Mouse (Mus musculus): ENCODE data around the gene Hnrnph1. TPM values are rescaled to one million over a fixed set of nuclear protein-coding genes. Genes with fewer than 3 reads are reported as not detected.

The Hnrnph1 gene
- polyA plus RNA-seq, 1 experiment from 2014 or later: 294 TPM

GRCm38 (mm10) chr11:50375421-50375820 is 1.4 kb upstream of the Hnrnph1 start:
- H3K4me1 ChIP-seq (replicated peaks; ENCODE audit: insufficient read depth, low read length): 0 out of 2 replicates have a peak, but pooled peaks cover 7% of the 10 kb centered on the region
- H3K9ac ChIP-seq (ENCODE audit: low read depth, low read length): no peak overlapping the region
- no peak overlapping the region for H3K27ac ChIP-seq
- H3K4me2 ChIP-seq (ENCODE audit: low read length): no peak overlapping the region
- H3K27me3 ChIP-seq (ENCODE audit: insufficient read depth, low read length): no peaks in the 10 kb centered on the region
- 88% methylated on average over 5 of the region's 5 CpGs for WGBS
- ATAC-seq (replicated peaks; ENCODE audit: low FRiP score, low read depth): no peak
- no peak for TF ChIP-seq CTCF (IDR thresholded peaks at IDR 0.05; ENCODE audit: low read depth)
- no peaks in the 10 kb centered on the region for H3K9me3 ChIP-seq (replicated peaks; ENCODE audit: low read length)
- H3K36me3 ChIP-seq (ENCODE audit: insufficient read depth, low read length): peaks cover 4% of the 10 kb centered on the region; the same call in 1 of the 2 replicates
- H3K4me3 ChIP-seq (replicated peaks; ENCODE audit: low read depth, low read length): no peak overlapping the region
- no peak for DNase-seq (ENCODE audit: low spot score)

GRCm38 (mm10) chr11:50376156-50376790 is 517 bp upstream of the Hnrnph1 start:
- Histone ChIP-seq H3K27me3 (ENCODE audit: insufficient read depth, low read length) (no peaks in the 10 kb centered on the region), H3K4me1 (replicated peaks; ENCODE audit: insufficient read depth, low read length) (0 out of 2 replicates have a peak, but pooled peaks cover 7% of the 10 kb centered on the region), H3K4me3 (replicated peaks; ENCODE audit: low read depth, low read length) (peak overlapping the region; percentile 100), H3K9me3 (replicated peaks; ENCODE audit: low read length) (no peaks in the 10 kb centered on the region), H3K9ac (ENCODE audit: low read depth, low read length) (peak overlapping the region; percentile 79), H3K36me3 (ENCODE audit: insufficient read depth, low read length) (peaks cover 4% of the 10 kb centered on the region; the same call in 1 of the 2 replicates), H3K27ac (peak overlapping the region; percentile 100), H3K4me2 (ENCODE audit: low read length) (peak overlapping the region; percentile 95)
- 23% methylated on average over 10 of the region's 10 CpGs for WGBS
- DNase-seq (ENCODE audit: low spot score): no peak
- TF ChIP-seq CTCF (IDR thresholded peaks at IDR 0.05; ENCODE audit: low read depth): no peak
- no peak for ATAC-seq (replicated peaks; ENCODE audit: low FRiP score, low read depth)

GRCm38 (mm10) chr11:50377892-50378684 is 1.3 kb downstream of the Hnrnph1 start:
- DNase-seq (ENCODE audit: low spot score): peak; percentile 89
- Histone ChIP-seq H3K9ac (ENCODE audit: low read depth, low read length) (peak overlapping the region; percentile 99), H3K27me3 (ENCODE audit: insufficient read depth, low read length) (no peaks in the 10 kb centered on the region), H3K4me1 (replicated peaks; ENCODE audit: insufficient read depth, low read length) (0 out of 2 replicates have a peak, but pooled peaks cover 7% of the 10 kb centered on the region), H3K9me3 (replicated peaks; ENCODE audit: low read length) (no peaks in the 10 kb centered on the region), H3K4me3 (replicated peaks; ENCODE audit: low read depth, low read length) (peak overlapping the region; percentile 100), H3K27ac (peak overlapping the region; percentile 100), H3K4me2 (ENCODE audit: low read length) (peak overlapping the region; percentile 72), H3K36me3 (ENCODE audit: insufficient read depth, low read length) (peaks cover 14% of the 10 kb centered on the region)
- peak; percentile 62 for TF ChIP-seq CTCF (IDR thresholded peaks at IDR 0.05; ENCODE audit: low read depth)
- under 1% methylated on average over 69 of the region's 71 CpGs for WGBS
- ATAC-seq (replicated peaks; ENCODE audit: low FRiP score, low read depth): peak; percentile 66

GRCm38 (mm10) chr11:50379023-50379752 is 2.4 kb downstream of the Hnrnph1 start:
- H3K9me3 ChIP-seq (replicated peaks; ENCODE audit: low read length): no peaks in the 10 kb centered on the region
- ATAC-seq (replicated peaks; ENCODE audit: low FRiP score, low read depth): no peak
- peak overlapping the region; percentile 99; the same call in 1 of the 2 replicates for H3K9ac ChIP-seq (ENCODE audit: low read depth, low read length)
- H3K4me2 ChIP-seq (ENCODE audit: low read length): peak overlapping the region; percentile 72
- 0 out of 2 replicates have a peak, but pooled peaks cover 7% of the 10 kb centered on the region for H3K4me1 ChIP-seq (replicated peaks; ENCODE audit: insufficient read depth, low read length)
- H3K36me3 ChIP-seq (ENCODE audit: insufficient read depth, low read length): peaks cover 16% of the 10 kb centered on the region
- no peaks in the 10 kb centered on the region for H3K27me3 ChIP-seq (ENCODE audit: insufficient read depth, low read length)
- H3K27ac ChIP-seq: no peak overlapping the region
- WGBS: 41% methylated on average over 12 of the region's 12 CpGs
- H3K4me3 ChIP-seq (replicated peaks; ENCODE audit: low read depth, low read length): peak overlapping the region; percentile 100
- no peak for TF ChIP-seq CTCF (IDR thresholded peaks at IDR 0.05; ENCODE audit: low read depth)
- no peak for DNase-seq (ENCODE audit: low spot score)

- peak overlapping the region; percentile 40 for H3K4me2 ChIP-seq (ENCODE audit: low read length)
- 0 out of 2 replicates have a peak overlapping the region, but pooled peaks have one; percentile 4 for H3K4me3 ChIP-seq (replicated peaks; ENCODE audit: low read depth, low read length)
- 0 out of 2 replicates have a peak, but pooled peaks cover 5% of the 10 kb centered on the region for H3K4me1 ChIP-seq (replicated peaks; ENCODE audit: insufficient read depth, low read length)
- DNase-seq (ENCODE audit: low spot score) (no peak), ATAC-seq (replicated peaks; ENCODE audit: low FRiP score, low read depth) (no peak)
- H3K36me3 ChIP-seq (ENCODE audit: insufficient read depth, low read length): peaks cover 28% of the 10 kb centered on the region
- no peak for TF ChIP-seq CTCF (IDR thresholded peaks at IDR 0.05; ENCODE audit: low read depth)
- no peaks in the 10 kb centered on the region for H3K9me3 ChIP-seq (replicated peaks; ENCODE audit: low read length)
- H3K9ac ChIP-seq (ENCODE audit: low read depth, low read length): no peak overlapping the region
- H3K27ac ChIP-seq: no peak overlapping the region
- WGBS: 5% methylated on average over 4 of the region's 4 CpGs
- no peaks in the 10 kb centered on the region for H3K27me3 ChIP-seq (ENCODE audit: insufficient read depth, low read length)
Observed at GRCm38 (mm10) chr11:50381311-50381710, 4.5 kb downstream of the Hnrnph1 start.

- H3K9me3 ChIP-seq (replicated peaks; ENCODE audit: low read length): no peaks in the 10 kb centered on the region
- no peaks in the 10 kb centered on the region for H3K27me3 ChIP-seq (ENCODE audit: insufficient read depth, low read length)
- no peak overlapping the region for H3K4me2 ChIP-seq (ENCODE audit: low read length)
- no peak for DNase-seq (ENCODE audit: low spot score)
- TF ChIP-seq CTCF (IDR thresholded peaks at IDR 0.05; ENCODE audit: low read depth): no peak
- no peak for ATAC-seq (replicated peaks; ENCODE audit: low FRiP score, low read depth)
- no peak overlapping the region for H3K9ac ChIP-seq (ENCODE audit: low read depth, low read length)
- no peak overlapping the region for H3K27ac ChIP-seq
- 76% methylated on average over 3 of the region's 3 CpGs for WGBS
- H3K4me3 ChIP-seq (replicated peaks; ENCODE audit: low read depth, low read length): no peak overlapping the region
- peaks cover 54% of the 10 kb centered on the region for H3K36me3 ChIP-seq (ENCODE audit: insufficient read depth, low read length)
- H3K4me1 ChIP-seq (replicated peaks; ENCODE audit: insufficient read depth, low read length): no peaks in the 10 kb centered on the region
Observed at GRCm38 (mm10) chr11:50387167-50387679, 10.4 kb downstream of the Hnrnph1 start.

Measured in kidney, postnatal 0 days (tissue).